Mouse (Mus musculus) CH12.LX (cell line): ENCODE results near the gene Slc17a5. TPM values are rescaled to one million over a fixed set of nuclear protein-coding genes. Genes with fewer than 3 reads are reported as not detected.

ENCODE experiments used
- DNase-seq: peaks from one replicate; pipeline ENCODE4 v3.0.0-alpha.2; 2013; ENCODE audit errors: extremely low read depth
- H3K27ac ChIP-seq: 2 replicates; pipeline ENCODE4 v1.5.1; 2012; ENCODE audit warnings: low read depth, mild to moderate bottlenecking, control low read depth, moderate library complexity; ENCODE audit not compliant: insufficient read depth
- H3K27me3 ChIP-seq: replicated peaks from 2 replicates; pipeline ENCODE3; 2012; ENCODE audit warnings: inconsistent platforms
- H3K36me3 ChIP-seq, 2 experiments: replicated peaks in 1 of 2; 2 replicates each; pipeline versions ENCODE3 to v1.6.1; 2012; ENCODE audit warnings: inconsistent platforms in 1 of 2, low read length in 1 of 2, mild to moderate bottlenecking in 1 of 2, mixed read lengths in 1 of 2, moderate library complexity in 1 of 2; ENCODE audit not compliant: control insufficient read depth in 1 of 2, insufficient read depth in 1 of 2
- H3K4me1 ChIP-seq, 2 experiments: 2 replicates each; pipeline ENCODE4 v1.6.1; 2012; ENCODE audit warnings: inconsistent platforms in 1 of 2, moderate library complexity in 1 of 2; ENCODE audit not compliant: insufficient read depth in 2 of 2, control insufficient read depth in 1 of 2
- H3K4me2 ChIP-seq: 2 replicates; pipeline ENCODE4 v1.6.1; 2012; ENCODE audit warnings: low read depth, mild to moderate bottlenecking, control low read depth; ENCODE audit not compliant: poor library complexity, insufficient read depth, severe bottlenecking
- H3K4me3 ChIP-seq, 3 experiments: fragments of 150-350 bp in 1 of 3; sonication (generic) in 1 of 3; replicated peaks in 1 of 3; 2 replicates each; pipeline versions ENCODE3 to v1.5.1; 2011 to 2012; ENCODE audit warnings: low read depth in 2 of 3, low read length in 2 of 3, mild to moderate bottlenecking in 2 of 3, moderate library complexity in 2 of 3, control low read depth in 1 of 3, improper control_type of control experiment in 1 of 3, inconsistent platforms in 1 of 3, mixed read lengths in 1 of 3; ENCODE audit not compliant: poor library complexity in 1 of 3
- H3K79me2 ChIP-seq: replicated peaks from 2 replicates; pipeline ENCODE4 v1.6.1; 2012; ENCODE audit warnings: mild to moderate bottlenecking, moderate library complexity; ENCODE audit not compliant: control insufficient read depth, poor library complexity, insufficient read depth, severe bottlenecking; ENCODE audit errors: extremely low read depth
- H3K9ac ChIP-seq: 2 replicates; pipeline ENCODE4 v1.6.1; 2012; ENCODE audit warnings: low read depth, mild to moderate bottlenecking, control low read depth, moderate library complexity; ENCODE audit not compliant: insufficient read depth
- H3K9me3 ChIP-seq: replicated peaks from 2 replicates; pipeline ENCODE3; 2012; ENCODE audit warnings: low read length, inconsistent platforms, mixed read lengths
- BHLHE40 ChIP-seq: IDR thresholded peaks from 2 replicates; pipeline ENCODE4 v1.6.1; 2011; ENCODE audit warnings: mild to moderate bottlenecking, low read depth, low read length, improper control_type of control experiment
- CHD1 ChIP-seq: IDR thresholded peaks from 2 replicates; pipeline ENCODE4 v1.6.1; 2012; ENCODE audit warnings: low read depth, low read length, improper control_type of control experiment, inconsistent platforms
- CHD2 ChIP-seq: IDR thresholded peaks from 2 replicates; pipeline ENCODE4 v1.6.1; 2011; ENCODE audit warnings: low read length, improper control_type of control experiment
- GABPA ChIP-seq: IDR thresholded peaks from 2 replicates; pipeline ENCODE4 v1.6.1; 2012; ENCODE audit warnings: low read depth, low read length, improper control_type of control experiment, inconsistent platforms; ENCODE audit not compliant: insufficient replicate concordance
- HCFC1 ChIP-seq: IDR thresholded peaks from 2 replicates; pipeline ENCODE4 v1.6.1; 2012; ENCODE audit warnings: low read depth, mild to moderate bottlenecking, inconsistent platforms, low read length, improper control_type of control experiment
- IRF4 ChIP-seq: IDR thresholded peaks from 2 replicates; pipeline ENCODE4 v1.6.1; 2014; ENCODE audit warnings: low read depth, mild to moderate bottlenecking, inconsistent platforms, low read length, improper control_type of control experiment
- JUN ChIP-seq: IDR thresholded peaks from 2 replicates; pipeline ENCODE4 v1.6.1; 2011; ENCODE audit warnings: low read depth, mild to moderate bottlenecking, low read length, improper control_type of control experiment, moderate library complexity; ENCODE audit not compliant: insufficient read depth
- JUND ChIP-seq: conservative IDR thresholded peaks from 2 replicates; pipeline ENCODE4 v1.6.1; 2011; ENCODE audit warnings: low read depth, low read length, improper control_type of control experiment
- KAT2A ChIP-seq: IDR thresholded peaks from 2 replicates; pipeline ENCODE4 v1.6.1; 2012; ENCODE audit warnings: low read length, improper control_type of control experiment, inconsistent platforms; ENCODE audit not compliant: insufficient replicate concordance
- MEF2A ChIP-seq: IDR thresholded peaks from 2 replicates; pipeline ENCODE4 v1.6.1; 2014; ENCODE audit warnings: low read depth, mild to moderate bottlenecking, inconsistent platforms, low read length, improper control_type of control experiment, borderline replicate concordance
- MXI1 ChIP-seq: IDR thresholded peaks from 2 replicates; pipeline ENCODE4 v1.6.1; 2011; ENCODE audit warnings: mild to moderate bottlenecking, low read depth, low read length, improper control_type of control experiment
- UBTF ChIP-seq: IDR thresholded peaks from 2 replicates; pipeline ENCODE4 v1.6.1; 2012; ENCODE audit warnings: low read depth, mild to moderate bottlenecking, inconsistent platforms, low read length, improper control_type of control experiment, moderate library complexity
- USF1 ChIP-seq: IDR thresholded peaks from 2 replicates; pipeline ENCODE4 v1.6.1; 2014; ENCODE audit warnings: low read depth, mild to moderate bottlenecking, inconsistent platforms, low read length, improper control_type of control experiment
- ZNF384 ChIP-seq: IDR thresholded peaks from 2 replicates; pipeline ENCODE4 v1.6.1; 2012; ENCODE audit warnings: low read depth, low read length, improper control_type of control experiment, inconsistent platforms
- dilution Hi-C: fragments of 300-500 bp; cut with MboI; formaldehyde crosslinking; loops from 2 replicates; pipeline ENCODE4 v1.14.3; 2020; ENCODE audit warnings: low sequenced_read_pairs; ENCODE audit not compliant: extremely low pct_unique_long_range_greater_than_20kb, extremely low pct_ligation_motif_present
- in situ Hi-C: fragments of 300-500 bp; cut with MboI; formaldehyde crosslinking; loops from 3 replicates; pipeline ENCODE4 v1.14.3; 2019; ENCODE audit warnings: low sequenced_read_pairs, low pct_ligation_motif_present, low pct_unique_long_range_greater_than_20kb, mixed read lengths
- polyA plus RNA-seq: library from polyadenylated mRNA; unstranded; fragments of >175 nt; gene quantifications from 2 replicates; pipeline ENCODE4 v1.2.1, GENCODE M21; 2012; ENCODE audit warnings: low read depth; ENCODE audit not compliant: insufficient read length
- total RNA-seq, 2 experiments: library from RNA; depleted of rRNA; stranded (reverse); fragments of 300-350 nt in 1 of 2; fragments of >200 nt in 1 of 2; gene quantifications; 2 replicates each; pipeline ENCODE4 v1.2.3; 2012 to 2014

The Slc17a5 gene
- total and polyA plus RNA-seq, 3 experiments, result 4.9 to 7.6 (median 6.7) TPM

DNA sequence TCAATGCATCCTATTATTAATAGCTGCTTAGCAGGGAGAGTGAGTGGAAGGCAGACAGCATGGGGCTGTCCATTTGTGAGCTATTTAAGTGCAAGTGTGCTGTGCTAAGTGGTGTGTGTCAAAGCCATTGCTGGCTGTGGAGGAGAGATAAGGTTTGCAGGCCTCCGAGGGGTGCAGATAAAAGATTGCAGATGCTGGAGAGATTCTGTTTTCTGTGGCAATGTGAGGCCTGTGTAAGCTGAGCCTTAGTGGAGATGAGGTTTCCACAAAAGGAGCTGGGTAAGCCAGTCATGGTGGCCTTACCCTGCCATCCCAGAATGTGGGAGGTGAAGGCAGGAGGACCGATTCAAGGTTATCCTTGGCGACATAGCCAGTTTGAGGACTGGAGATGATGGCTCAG lies 71.7 kb downstream of the Slc17a5 start:
- dilution Hi-C loops, result no loop called here
- Histone ChIP-seq H3K36me3 (peaks cover 3 to 7% of the 10 kb centered on the region in 2 experiments), H3K9ac (no peak overlapping the region), H3K27me3 (no peaks in the 10 kb centered on the region), H3K9me3 (peaks cover 3% of the 10 kb centered on the region), H3K4me1 (peaks cover 4 to 10% of the 10 kb centered on the region in 2 experiments), H3K27ac (no peak overlapping the region), H3K4me3 (no peak overlapping the region), H3K79me2 (no peaks in the 10 kb centered on the region), H3K4me2 (no peak overlapping the region)
- in situ Hi-C loops, result no loop called here
- DNase-seq, result no peak
- no peak for TF ChIP-seq CHD2
- no peak for TF ChIP-seq ZNF384
- no peak for TF ChIP-seq KAT2A
- no peak for TF ChIP-seq IRF4
- no peak for TF ChIP-seq BHLHE40
- no peak for TF ChIP-seq UBTF
- TF ChIP-seq GABPA, result no peak
- no peak for TF ChIP-seq HCFC1
- TF ChIP-seq JUND, result no peak
- TF ChIP-seq CHD1, result no peak
- TF ChIP-seq MEF2A, result no peak
- no peak for TF ChIP-seq MXI1
- TF ChIP-seq USF1, result no peak

GRCm38 (mm10) chr9:78514681-78515080 lies 73.2 kb downstream of the Slc17a5 start:
- Histone ChIP-seq H3K9ac (no peak overlapping the region), H3K27ac (no peak overlapping the region), H3K4me2 (no peak overlapping the region), H3K4me1 (peaks cover 4 to 10% of the 10 kb centered on the region in 2 experiments), H3K79me2 (no peaks in the 10 kb centered on the region), H3K4me3 (no peak overlapping the region), H3K27me3 (no peaks in the 10 kb centered on the region), H3K36me3 (peaks cover 3 to 9% of the 10 kb centered on the region in 2 experiments), H3K9me3 (peaks cover 3% of the 10 kb centered on the region)
- in situ Hi-C loops (no loop called here), dilution Hi-C loops (no loop called here)
- TF ChIP-seq GABPA, result no peak
- TF ChIP-seq JUND, result no peak
- no peak for TF ChIP-seq BHLHE40
- TF ChIP-seq MEF2A, result no peak
- TF ChIP-seq JUN, result no peak
- TF ChIP-seq CHD1, result no peak
- DNase-seq, result no peak
